Mouse (Mus musculus): Measurements from ENCODE around the gene Tmem255b. TPM values are rescaled to one million over a fixed set of nuclear protein-coding genes. Genes with fewer than 3 reads are reported as not detected.

Gene Tmem255b
- polyA plus RNA-seq, 1 experiment = 1.0 TPM

DNA sequence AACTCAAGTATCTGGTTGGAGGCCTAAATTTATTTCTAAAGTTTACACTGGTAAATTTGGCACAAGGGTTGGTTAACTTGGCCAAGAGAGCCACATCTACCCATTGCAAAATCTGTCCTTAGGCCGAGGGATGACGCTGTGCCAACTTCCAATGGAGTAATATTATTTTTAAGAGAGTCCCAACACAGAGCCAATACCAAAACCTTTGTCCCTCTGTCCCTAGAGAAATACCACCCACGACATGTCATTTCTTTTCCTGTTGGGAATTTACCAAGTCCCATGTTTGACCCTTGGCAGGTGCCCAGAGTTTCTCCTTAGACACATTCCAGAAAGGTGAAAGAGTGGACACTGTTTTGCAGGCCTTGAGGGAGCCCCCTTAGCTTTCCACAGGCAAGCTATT is 46.6 kb downstream of the Tmem255b start:
- H3K4me3 ChIP-seq (replicated peaks; ENCODE audit: insufficient read depth, low read depth, low read length) = no peak overlapping the region
- H3K27ac ChIP-seq (ENCODE audit: insufficient read depth, low read length) = no peak overlapping the region
- no peak for DNase-seq
- H3K4me1 ChIP-seq (ENCODE audit: control insufficient read depth, insufficient read depth, low read length) = peaks cover 26% of the 10 kb centered on the region
- WGBS = 44% methylated on average over 3 of the region's 3 CpGs
- H3K27me3 ChIP-seq (ENCODE audit: control insufficient read depth, insufficient read depth, low read length) = no peaks in the 10 kb centered on the region
- TF ChIP-seq CTCF (IDR thresholded peaks at IDR 0.05; ENCODE audit: borderline replicate concordance, insufficient read depth, low read depth, low read length) (no peak), POLR2A (IDR thresholded peaks at IDR 0.05; ENCODE audit: borderline replicate concordance, insufficient read depth, low read length) (no peak)

DNA sequence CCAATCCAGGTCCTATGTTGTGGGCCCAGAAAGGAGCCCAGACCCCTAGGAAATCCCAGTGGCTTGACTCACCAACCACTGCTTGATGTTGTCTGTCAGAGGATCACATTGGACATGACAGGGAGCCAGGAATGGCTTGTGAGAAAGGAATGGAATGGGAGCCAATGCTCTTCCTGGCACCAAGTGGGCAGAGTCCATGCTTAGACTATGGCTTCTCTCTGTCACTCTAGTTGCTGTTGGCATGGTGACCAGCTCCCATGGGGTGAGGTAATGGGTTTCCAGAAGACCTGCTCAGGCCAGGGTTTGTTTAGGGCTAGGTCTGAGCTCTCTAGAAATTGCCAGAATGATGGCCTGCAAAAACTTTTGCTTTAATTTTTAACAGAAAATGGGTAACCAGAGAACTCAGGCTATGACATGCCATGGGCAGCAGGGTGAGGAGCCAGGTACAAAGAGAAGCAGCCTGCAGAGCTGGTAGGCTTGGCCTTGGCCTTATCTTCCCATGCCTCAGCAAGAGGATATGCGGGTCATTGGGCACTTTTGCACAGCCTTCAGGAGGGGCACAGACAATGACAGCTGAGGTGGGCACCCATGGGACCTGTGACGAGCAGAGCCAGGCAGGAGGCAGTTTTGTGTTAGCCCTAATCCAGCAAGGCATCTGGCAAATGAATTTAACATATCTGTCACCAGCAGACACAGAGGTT is 47.3 kb downstream of the Tmem255b start:
- DNase-seq = peak; percentile 40 to 65
- H3K4me3 ChIP-seq (replicated peaks; ENCODE audit: insufficient read depth, low read depth, low read length) = no peak overlapping the region
- TF ChIP-seq CTCF (IDR thresholded peaks at IDR 0.05; ENCODE audit: borderline replicate concordance, insufficient read depth, low read depth, low read length) (no peak), POLR2A (IDR thresholded peaks at IDR 0.05; ENCODE audit: borderline replicate concordance, insufficient read depth, low read length) (no peak)
- H3K4me1 ChIP-seq (ENCODE audit: control insufficient read depth, insufficient read depth, low read length) = peaks cover 26% of the 10 kb centered on the region
- 73% methylated on average over 2 of the region's 2 CpGs for WGBS
- no peak overlapping the region for H3K27ac ChIP-seq (ENCODE audit: insufficient read depth, low read length)
- H3K27me3 ChIP-seq (ENCODE audit: control insufficient read depth, insufficient read depth, low read length) = no peaks in the 10 kb centered on the region

DNA sequence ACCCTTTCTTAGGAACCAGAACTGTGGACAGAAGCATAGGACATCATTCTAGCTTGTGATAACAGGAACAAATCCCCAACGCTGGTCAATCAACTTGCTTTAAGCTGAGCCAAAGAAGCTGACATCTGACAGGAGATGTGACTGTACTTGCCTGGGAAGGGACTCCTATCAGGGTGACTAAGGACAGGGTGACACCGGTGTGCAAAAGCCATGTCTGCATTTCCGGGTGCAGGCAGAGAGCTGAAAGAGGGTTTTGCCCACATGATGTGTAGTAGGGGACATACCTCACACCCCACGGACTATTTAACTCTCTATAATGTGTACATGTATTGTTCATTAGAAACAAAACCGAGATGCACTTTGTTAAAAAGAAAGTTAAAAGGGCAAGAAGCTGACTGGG is 48.2 kb downstream of the Tmem255b start:
- DNase-seq = no peak
- Histone ChIP-seq H3K4me3 (replicated peaks; ENCODE audit: insufficient read depth, low read depth, low read length) (no peak overlapping the region), H3K27me3 (ENCODE audit: control insufficient read depth, insufficient read depth, low read length) (no peaks in the 10 kb centered on the region), H3K27ac (ENCODE audit: insufficient read depth, low read length) (no peak overlapping the region), H3K4me1 (ENCODE audit: control insufficient read depth, insufficient read depth, low read length) (peaks cover 26% of the 10 kb centered on the region)
- WGBS = 94% methylated on average over 5 of the region's 5 CpGs
- TF ChIP-seq POLR2A (IDR thresholded peaks at IDR 0.05; ENCODE audit: borderline replicate concordance, insufficient read depth, low read length) (no peak), CTCF (IDR thresholded peaks at IDR 0.05; ENCODE audit: borderline replicate concordance, insufficient read depth, low read depth, low read length) (no peak)

- H3K4me3 ChIP-seq (replicated peaks; ENCODE audit: insufficient read depth, low read depth, low read length) = no peak overlapping the region
- TF ChIP-seq CTCF (IDR thresholded peaks at IDR 0.05; ENCODE audit: borderline replicate concordance, insufficient read depth, low read depth, low read length) = no peak
- no peak for TF ChIP-seq POLR2A (IDR thresholded peaks at IDR 0.05; ENCODE audit: borderline replicate concordance, insufficient read depth, low read length)
- WGBS = 95% methylated on average over 3 of the region's 3 CpGs
- no peak for DNase-seq
- peaks cover 16% of the 10 kb centered on the region for H3K4me1 ChIP-seq (ENCODE audit: control insufficient read depth, insufficient read depth, low read length)
- H3K27me3 ChIP-seq (ENCODE audit: control insufficient read depth, insufficient read depth, low read length) = no peaks in the 10 kb centered on the region
- no peak overlapping the region for H3K27ac ChIP-seq (ENCODE audit: insufficient read depth, low read length)
Measured at GRCm38 (mm10) chr8:13489351-13489750, 54.4 kb downstream of the Tmem255b start.

GRCm38 (mm10) chr8:13489986-13490910 is 55.3 kb downstream of the Tmem255b start:
- TF ChIP-seq POLR2A (IDR thresholded peaks at IDR 0.05; ENCODE audit: borderline replicate concordance, insufficient read depth, low read length) (no peak), CTCF (IDR thresholded peaks at IDR 0.05; ENCODE audit: borderline replicate concordance, insufficient read depth, low read depth, low read length) (no peak)
- peaks cover 16% of the 10 kb centered on the region for H3K4me1 ChIP-seq (ENCODE audit: control insufficient read depth, insufficient read depth, low read length)
- no peak overlapping the region for H3K4me3 ChIP-seq (replicated peaks; ENCODE audit: insufficient read depth, low read depth, low read length)
- DNase-seq = no peak
- WGBS = 35% methylated on average over 13 of the region's 13 CpGs
- no peaks in the 10 kb centered on the region for H3K27me3 ChIP-seq (ENCODE audit: control insufficient read depth, insufficient read depth, low read length)
- no peak overlapping the region for H3K27ac ChIP-seq (ENCODE audit: insufficient read depth, low read length)

GRCm38 (mm10) chr8:13491491-13492010 is 56.6 kb downstream of the Tmem255b start:
- DNase-seq = no peak
- H3K4me3 ChIP-seq (replicated peaks; ENCODE audit: insufficient read depth, low read depth, low read length) = no peak overlapping the region
- peaks cover 16% of the 10 kb centered on the region for H3K4me1 ChIP-seq (ENCODE audit: control insufficient read depth, insufficient read depth, low read length)
- H3K27me3 ChIP-seq (ENCODE audit: control insufficient read depth, insufficient read depth, low read length) = no peaks in the 10 kb centered on the region
- no peak overlapping the region for H3K27ac ChIP-seq (ENCODE audit: insufficient read depth, low read length)
- 92% methylated on average over 14 of the region's 14 CpGs for WGBS
- TF ChIP-seq POLR2A (IDR thresholded peaks at IDR 0.05; ENCODE audit: borderline replicate concordance, insufficient read depth, low read length) (no peak), CTCF (IDR thresholded peaks at IDR 0.05; ENCODE audit: borderline replicate concordance, insufficient read depth, low read depth, low read length) (no peak)

DNA sequence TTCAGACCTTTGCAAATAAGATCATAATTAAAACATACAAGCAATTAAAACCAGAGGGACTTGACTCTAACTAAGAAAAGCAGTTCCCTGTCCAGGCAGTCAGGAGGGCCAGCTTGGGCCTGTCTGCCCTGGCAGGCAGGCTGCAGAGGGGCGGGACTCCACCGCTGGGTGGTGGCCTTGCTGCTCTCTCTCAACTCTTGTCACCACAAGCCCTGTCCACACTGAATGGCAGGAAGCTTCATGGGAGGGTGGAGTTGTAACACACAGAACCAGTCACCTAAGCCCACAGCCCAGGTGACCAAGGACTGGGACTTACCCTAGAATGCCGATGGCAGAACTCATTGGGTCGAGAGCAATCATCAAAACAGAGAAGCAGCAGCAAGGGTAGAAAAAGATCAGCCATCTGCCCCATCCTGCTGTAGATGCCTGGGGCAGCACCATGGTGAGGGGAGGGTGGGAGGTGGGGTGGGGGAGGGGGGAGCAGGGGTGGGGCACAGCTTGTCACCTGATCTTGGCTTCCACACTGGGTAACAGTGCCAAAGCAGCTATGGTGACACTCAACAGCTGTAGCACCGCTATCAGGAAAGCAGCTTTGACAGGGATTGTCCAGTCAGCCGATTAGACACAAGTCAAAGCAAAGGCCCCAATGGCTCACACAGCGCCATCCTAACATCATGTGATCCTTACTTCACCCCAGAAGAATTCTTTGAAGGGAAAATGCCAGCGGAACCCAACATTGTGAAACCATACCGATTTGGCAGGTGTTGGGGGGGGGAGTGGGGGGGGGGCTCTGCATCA is 57.4 kb downstream of the Tmem255b start:
- no peak overlapping the region for H3K4me3 ChIP-seq (replicated peaks; ENCODE audit: insufficient read depth, low read depth, low read length)
- no peak overlapping the region for H3K27ac ChIP-seq (ENCODE audit: insufficient read depth, low read length)
- no peaks in the 10 kb centered on the region for H3K27me3 ChIP-seq (ENCODE audit: control insufficient read depth, insufficient read depth, low read length)
- H3K4me1 ChIP-seq (ENCODE audit: control insufficient read depth, insufficient read depth, low read length) = peaks cover 16% of the 10 kb centered on the region
- 61% methylated on average over 9 of the region's 9 CpGs for WGBS
- TF ChIP-seq POLR2A (IDR thresholded peaks at IDR 0.05; ENCODE audit: borderline replicate concordance, insufficient read depth, low read length) = no peak
- no peak for TF ChIP-seq CTCF (IDR thresholded peaks at IDR 0.05; ENCODE audit: borderline replicate concordance, insufficient read depth, low read depth, low read length)
- no peak for DNase-seq
